Mouse (Mus musculus) liver, postnatal 0 days (tissue): ENCODE results near the gene Srebf2.

Experiments used
- CTCF ChIP-seq: sonication (generic); IDR thresholded peaks from 2 replicates; pipeline ENCODE4 v1.5.1; 2016; ENCODE audit warnings: antibody characterized with exemption, low read depth
- EP300 ChIP-seq: IDR thresholded peaks from 2 replicates; pipeline ENCODE4 v1.6.1; 2016; ENCODE audit warnings: antibody characterized with exemption, low read depth, mild to moderate bottlenecking

DNA sequence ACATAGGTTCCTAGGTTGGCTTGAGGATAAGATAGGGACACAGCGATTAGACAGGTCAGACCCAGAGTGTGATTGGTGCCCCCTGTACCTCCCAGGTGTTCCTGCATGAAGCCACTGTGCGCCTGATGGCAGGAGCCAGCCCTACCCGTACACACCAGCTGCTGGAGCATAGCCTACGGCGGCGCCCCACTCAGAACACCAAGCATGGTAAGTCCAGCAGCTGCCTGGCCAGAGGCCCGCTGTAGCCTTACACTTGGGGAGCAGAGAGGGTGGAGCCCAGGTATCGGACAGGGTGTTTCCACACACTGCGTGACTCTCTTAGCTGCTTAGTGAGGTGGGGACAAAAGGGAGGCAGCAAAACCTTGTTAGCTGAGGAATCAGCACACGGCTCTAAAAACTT lies 56.1 kb downstream of the Srebf2 start:
- TF ChIP-seq CTCF (no peak), EP300 (no peak)
